Mouse (Mus musculus): ENCODE data around the gene Gtf3a.
"Not testable (repeated sequence)": the region's sequence is repeated elsewhere in the genome, so short reads cannot be mapped to it uniquely, and the experiment has no call there.

Gene Gtf3a

GRCm38 (mm10) chr5:146937541-146938503 lies 10.6 kb upstream of the Gtf3a start:
- no peak for DNase-seq

GRCm38 (mm10) chr5:146939109-146939796 lies 9.2 kb upstream of the Gtf3a start:
- DNase-seq: no peak

- no peak for DNase-seq
Measured at GRCm38 (mm10) chr5:146940219-146940618, 8.2 kb upstream of the Gtf3a start.

- not testable (repeated sequence) for DNase-seq
Measured at GRCm38 (mm10) chr5:146941939-146942338, 6.5 kb upstream of the Gtf3a start.

GRCm38 (mm10) chr5:146942965-146943364 lies 5.5 kb upstream of the Gtf3a start:
- DNase-seq: no peak

GRCm38 (mm10) chr5:146944568-146944967 lies 3.9 kb upstream of the Gtf3a start:
- no peak for DNase-seq

- DNase-seq: no peak
Measured at GRCm38 (mm10) chr5:146946682-146947081, 1.8 kb upstream of the Gtf3a start.

- DNase-seq: no peak
Measured at GRCm38 (mm10) chr5:146947497-146947896, 960 bp upstream of the Gtf3a start.

GRCm38 (mm10) chr5:146948041-146948507 lies 383 bp upstream of the Gtf3a start:
- no peak for DNase-seq

GRCm38 (mm10) chr5:146954576-146954975 lies 6.1 kb downstream of the Gtf3a start:
- no peak for DNase-seq

- no peak for DNase-seq
Measured at GRCm38 (mm10) chr5:146955651-146956050, 7.2 kb downstream of the Gtf3a start.

- no peak for DNase-seq
Measured at GRCm38 (mm10) chr5:146956678-146957077, 8.2 kb downstream of the Gtf3a start.

GRCm38 (mm10) chr5:146963118-146963936 lies 14.9 kb downstream of the Gtf3a start, which contains the start of gene Mtif3:
Gene Mtif3 (minus strand): TSS chr5:146963800.
- DNase-seq: peak; percentile 90

GRCm38 (mm10) chr5:146963937-146964278 lies 15.5 kb downstream of the Gtf3a start:
- no peak for DNase-seq

GRCm38 (mm10) chr5:146968695-146969393 lies 20.4 kb downstream of the Gtf3a start:
- DNase-seq: no peak

GRCm38 (mm10) chr5:146971776-146972561 lies 23.5 kb downstream of the Gtf3a start:
- no peak for DNase-seq

- no peak for DNase-seq
Measured at GRCm38 (mm10) chr5:146973353-146973752, 24.9 kb downstream of the Gtf3a start.

- DNase-seq: no peak
Measured at GRCm38 (mm10) chr5:146973858-146974780, 25.7 kb downstream of the Gtf3a start.

- no peak for DNase-seq
Measured at GRCm38 (mm10) chr5:146974781-146975123, 26.3 kb downstream of the Gtf3a start.

- no peak for DNase-seq
Measured at GRCm38 (mm10) chr5:146981376-146981775, 32.9 kb downstream of the Gtf3a start.
